15 mouse cellular contexts compared by ENCODE assay signal in the genomic region with DNA sequence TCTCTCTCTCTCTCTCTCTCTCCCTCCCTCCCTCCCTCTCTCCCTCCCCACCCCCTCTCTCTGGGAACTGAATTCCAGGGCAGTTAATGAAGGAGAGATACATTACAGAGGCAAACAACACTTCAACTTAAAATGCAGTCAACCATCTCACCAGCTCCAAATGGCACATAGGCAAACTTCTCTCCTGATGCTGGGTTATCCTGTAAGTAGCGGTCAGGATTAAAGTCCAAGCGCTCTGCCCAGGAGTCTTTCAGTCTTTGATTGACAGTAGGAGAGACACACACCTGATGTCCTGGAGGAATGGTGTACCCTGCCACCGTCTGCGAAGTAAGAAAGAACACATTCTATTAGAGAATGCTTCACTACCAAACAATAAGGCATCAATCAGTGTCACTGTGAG.
"Had no signal": no experiment of that assay in that cellular context is flagged by ENCODE, and none has a peak within 500 bp of the region (broad histone marks: within the 10 kb centered on the region; RNA-seq: fewer than 3 reads in every experiment).

No protein-coding gene starts in this region.

- H3K4me1 ChIP-seq: limb, embryonic 12.5 days; liver, embryonic 15.5 days; midbrain, embryonic 10.5 days; stomach, embryonic 15.5 days had no signal

- H3K9me3 ChIP-seq: limb, embryonic 12.5 days; liver, embryonic 15.5 days; midbrain, embryonic 10.5 days; neural tube, embryonic 13.5 days; stomach, embryonic 15.5 days had no signal

- H3K27ac ChIP-seq: left cerebral cortex, adult 2 months; limb, embryonic 12.5 days; liver, embryonic 15.5 days; midbrain, embryonic 10.5 days; neural tube, embryonic 13.5 days; stomach, embryonic 15.5 days had no signal

- DNase-seq: lung, adult 2 months; lung, postnatal 36 days; midbrain, embryonic 14.5 days; right cerebral cortex, postnatal 14 days; thymus, adult 2 months; thymus, postnatal 25 days had no signal

- H3K27me3 ChIP-seq: limb, embryonic 12.5 days; liver, embryonic 15.5 days; neural tube, embryonic 13.5 days; stomach, embryonic 15.5 days had no signal

- ATAC-seq: intestine, embryonic 16.5 days; lung, postnatal 0 days had no signal

- H3K4me2 ChIP-seq: limb, embryonic 12.5 days; liver, embryonic 11.5 days; liver, embryonic 15.5 days; neural tube, embryonic 13.5 days; stomach, embryonic 15.5 days had no signal

- H3K9ac ChIP-seq: limb, embryonic 12.5 days; liver, embryonic 15.5 days; neural tube, embryonic 13.5 days; stomach, embryonic 15.5 days had no signal

- H3K4me3 ChIP-seq: left cerebral cortex, adult 2 months; limb, embryonic 12.5 days; liver, embryonic 15.5 days; midbrain, embryonic 10.5 days; neural tube, embryonic 13.5 days; stomach, embryonic 15.5 days had no signal
